Mouse (Mus musculus) midbrain, embryonic 10.5 days (tissue): ENCODE results near the gene Prkcg. TPM values are rescaled to one million over a fixed set of nuclear protein-coding genes. Genes with fewer than 3 reads are reported as not detected.

Source experiments
- DNase-seq: peaks from one replicate; pipeline ENCODE4 v3.0.0-alpha.2; 2017; ENCODE audit warnings: low spot score
- H3K27ac ChIP-seq: fragments of 300-500 bp; sonication (generic); replicated peaks from 2 replicates; pipeline ENCODE4 v1.5.1; 2016; ENCODE audit warnings: mild to moderate bottlenecking
- H3K27me3 ChIP-seq: fragments of 300-500 bp; sonication (generic); 2 replicates; pipeline ENCODE4 v1.6.1; 2016; ENCODE audit warnings: low read depth, mild to moderate bottlenecking; ENCODE audit not compliant: poor library complexity, severe bottlenecking
- H3K36me3 ChIP-seq: fragments of 300-500 bp; sonication (generic); 2 replicates; pipeline ENCODE4 v1.6.1; 2016; ENCODE audit warnings: mild to moderate bottlenecking, moderate library complexity
- H3K4me1 ChIP-seq: fragments of 300-500 bp; sonication (generic); 2 replicates; pipeline ENCODE4 v1.6.1; 2016
- H3K4me3 ChIP-seq: fragments of 300-500 bp; sonication (generic); 2 replicates; pipeline ENCODE4 v1.5.1; 2016; ENCODE audit warnings: mild to moderate bottlenecking, moderate library complexity
- H3K9me3 ChIP-seq: fragments of 300-500 bp; sonication (generic); replicated peaks from 2 replicates; pipeline ENCODE4 v1.6.1; 2016; ENCODE audit warnings: mild to moderate bottlenecking
- WGBS: fragments of 180-500 bp; shearing (Covaris S2); methylation state at CpG from one replicate; pipeline ENCODE4 v1.1.7; 2016; 5-methylcytosine and 5-hydroxymethylcytosine counted together
- polyA plus RNA-seq: library from polyadenylated mRNA; unstranded; fragments of >200 nt; fragmentation: Nextera tagmentation; extraction: Ambion mirVana; gene quantifications from 2 replicates; pipeline ENCODE4 v1.2.1, GENCODE M21; 2016

Gene Prkcg
- polyA plus RNA-seq, 1 experiment from 2014 or later = 1.2 TPM

GRCm38 (mm10) chr7:3332619-3333521 lies 43.9 kb downstream of the Prkcg start, which contains the start of gene Cacng7:
Gene Cacng7, plus strand, starts transcription at chr7:3332955.
- peaks cover 43% of the 10 kb centered on the region for H3K4me1 ChIP-seq
- H3K9me3 ChIP-seq = no peaks in the 10 kb centered on the region
- 1% methylated on average over 64 of the region's 65 CpGs for WGBS
- peaks cover 18% of the 10 kb centered on the region for H3K27me3 ChIP-seq
- DNase-seq = peak; percentile 86
- H3K27ac ChIP-seq = peak within 1 kb of the TSS; percentile 96
- peak within 1 kb of the TSS; percentile 81 for H3K4me3 ChIP-seq
- peaks cover 13% of the 10 kb centered on the region for H3K36me3 ChIP-seq

DNA sequence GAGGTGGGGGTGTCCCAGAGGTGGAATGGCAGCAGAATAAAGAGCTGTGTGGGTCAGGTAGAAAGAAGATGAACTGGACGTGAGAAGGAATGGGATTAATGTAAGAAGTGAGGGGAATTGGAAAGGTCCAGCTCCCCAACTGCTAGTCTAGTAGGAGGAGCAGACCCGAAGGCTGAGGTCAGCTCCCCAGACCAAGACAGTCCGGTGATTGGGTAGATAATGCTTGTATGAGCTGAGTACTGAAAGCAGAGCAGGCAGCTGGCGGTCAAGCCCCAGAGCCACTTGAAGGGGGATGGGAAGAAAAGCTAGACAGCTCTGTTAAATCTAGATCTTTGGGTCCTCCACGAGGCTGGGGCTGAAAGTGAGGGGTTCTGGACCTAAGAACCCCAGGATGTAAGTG lies 44.6 kb downstream of the Prkcg start:
- peaks cover 43% of the 10 kb centered on the region for H3K4me1 ChIP-seq
- no peak for DNase-seq
- H3K27me3 ChIP-seq = peaks cover 18% of the 10 kb centered on the region
- H3K36me3 ChIP-seq = peaks cover 19% of the 10 kb centered on the region
- H3K27ac ChIP-seq = peak overlapping the region; percentile 96
- WGBS = 6% methylated on average over 5 of the region's 5 CpGs
- peak overlapping the region; percentile 81 for H3K4me3 ChIP-seq
- H3K9me3 ChIP-seq = no peaks in the 10 kb centered on the region

GRCm38 (mm10) chr7:3336412-3336811 lies 47.4 kb downstream of the Prkcg start:
- Histone ChIP-seq H3K27me3 (no peaks in the 10 kb centered on the region), H3K4me3 (no peak overlapping the region), H3K4me1 (peaks cover 25% of the 10 kb centered on the region), H3K36me3 (peaks cover 44% of the 10 kb centered on the region), H3K9me3 (no peaks in the 10 kb centered on the region), H3K27ac (no peak overlapping the region)
- DNase-seq = no peak
- 64% methylated on average over 17 of the region's 17 CpGs for WGBS

GRCm38 (mm10) chr7:3338286-3338935 lies 49.4 kb downstream of the Prkcg start:
- Histone ChIP-seq H3K4me3 (no peak overlapping the region), H3K27ac (no peak overlapping the region), H3K27me3 (no peaks in the 10 kb centered on the region), H3K9me3 (no peaks in the 10 kb centered on the region), H3K4me1 (peaks cover 12% of the 10 kb centered on the region), H3K36me3 (peaks cover 62% of the 10 kb centered on the region)
- DNase-seq = no peak
- 90% methylated on average over 11 of the region's 11 CpGs for WGBS

DNA sequence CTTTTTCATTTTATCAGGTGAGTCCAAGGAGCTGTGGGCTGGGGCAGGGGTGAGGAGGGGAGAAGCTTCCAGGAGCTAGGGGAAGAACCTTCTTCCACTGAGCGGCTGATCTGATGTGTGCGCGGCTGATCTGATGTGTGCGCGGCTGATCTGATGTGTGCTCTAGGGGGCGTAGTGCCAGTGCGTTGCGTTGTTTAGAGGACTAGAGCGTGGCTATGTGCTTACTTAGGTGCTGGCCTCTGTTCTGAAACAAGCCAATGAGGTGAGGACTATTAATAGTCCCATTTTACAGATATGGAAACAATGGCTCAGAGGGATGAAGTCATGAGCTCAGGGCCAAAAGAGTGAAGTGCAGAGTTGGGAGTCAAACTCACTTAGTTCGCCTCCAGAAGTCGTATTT lies 50.0 kb downstream of the Prkcg start:
- 94% methylated on average over 11 of the region's 11 CpGs for WGBS
- H3K9me3 ChIP-seq = no peaks in the 10 kb centered on the region
- DNase-seq = no peak
- H3K36me3 ChIP-seq = peaks cover 67% of the 10 kb centered on the region
- no peak overlapping the region for H3K27ac ChIP-seq
- H3K4me3 ChIP-seq = no peak overlapping the region
- peaks cover 6% of the 10 kb centered on the region for H3K4me1 ChIP-seq
- H3K27me3 ChIP-seq = no peaks in the 10 kb centered on the region

GRCm38 (mm10) chr7:3343861-3344260 lies 54.9 kb downstream of the Prkcg start:
- peaks cover 91% of the 10 kb centered on the region for H3K36me3 ChIP-seq
- no peak overlapping the region for H3K4me3 ChIP-seq
- peaks cover 14% of the 10 kb centered on the region for H3K4me1 ChIP-seq
- 92% methylated on average over 3 of the region's 3 CpGs for WGBS
- no peak for DNase-seq
- H3K27ac ChIP-seq = no peak overlapping the region
- peaks cover 23% of the 10 kb centered on the region for H3K27me3 ChIP-seq
- no peaks in the 10 kb centered on the region for H3K9me3 ChIP-seq

GRCm38 (mm10) chr7:3345301-3345700 lies 56.3 kb downstream of the Prkcg start:
- WGBS = 85% methylated on average over 3 of the region's 3 CpGs
- no peak for DNase-seq
- H3K27ac ChIP-seq = no peak overlapping the region
- H3K27me3 ChIP-seq = peaks cover 35% of the 10 kb centered on the region
- no peaks in the 10 kb centered on the region for H3K9me3 ChIP-seq
- peaks cover 94% of the 10 kb centered on the region for H3K36me3 ChIP-seq
- no peak overlapping the region for H3K4me3 ChIP-seq
- peaks cover 14% of the 10 kb centered on the region for H3K4me1 ChIP-seq

- Histone ChIP-seq H3K9me3 (no peaks in the 10 kb centered on the region), H3K36me3 (peaks cover 91% of the 10 kb centered on the region), H3K27ac (no peak overlapping the region), H3K4me1 (peaks cover 14% of the 10 kb centered on the region), H3K27me3 (peaks cover 38% of the 10 kb centered on the region), H3K4me3 (no peak overlapping the region)
- WGBS = 27% methylated on average over 20 of the region's 20 CpGs
- no peak for DNase-seq
Measured at GRCm38 (mm10) chr7:3347366-3348287, 58.6 kb downstream of the Prkcg start.

DNA sequence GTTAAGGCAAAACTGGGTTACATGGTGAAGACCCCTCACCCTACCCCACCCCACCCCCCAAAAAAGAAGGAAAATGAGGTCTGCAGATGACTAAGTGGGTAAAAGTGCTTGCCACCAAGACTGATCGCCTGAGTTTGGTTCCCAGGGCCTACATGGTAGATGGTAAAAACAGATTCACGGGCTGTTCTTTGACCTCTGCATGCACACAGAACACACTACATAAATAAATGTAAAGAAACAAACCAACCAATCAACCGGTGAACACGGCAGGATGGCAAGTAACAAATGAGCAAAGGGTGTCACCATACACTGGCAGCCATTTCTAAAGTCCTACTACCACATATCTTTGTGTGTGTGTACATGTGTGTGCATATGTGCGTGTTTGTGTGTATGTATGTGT lies 59.3 kb downstream of the Prkcg start:
- H3K27me3 ChIP-seq = peaks cover 38% of the 10 kb centered on the region
- no peak for DNase-seq
- no peak overlapping the region for H3K4me3 ChIP-seq
- H3K9me3 ChIP-seq = no peaks in the 10 kb centered on the region
- peaks cover 14% of the 10 kb centered on the region for H3K4me1 ChIP-seq
- no peak overlapping the region for H3K27ac ChIP-seq
- 54% methylated on average over 5 of the region's 5 CpGs for WGBS
- H3K36me3 ChIP-seq = peaks cover 90% of the 10 kb centered on the region

- peaks cover 38% of the 10 kb centered on the region for H3K27me3 ChIP-seq
- DNase-seq = no peak
- no peak overlapping the region for H3K4me3 ChIP-seq
- peaks cover 87% of the 10 kb centered on the region for H3K36me3 ChIP-seq
- H3K9me3 ChIP-seq = no peaks in the 10 kb centered on the region
- peaks cover 14% of the 10 kb centered on the region for H3K4me1 ChIP-seq
- WGBS = 93% methylated on average over 9 of the region's 9 CpGs
- no peak overlapping the region for H3K27ac ChIP-seq
Measured at GRCm38 (mm10) chr7:3349775-3350174, 60.8 kb downstream of the Prkcg start.

GRCm38 (mm10) chr7:3351536-3351935 lies 62.6 kb downstream of the Prkcg start:
- no peak overlapping the region for H3K4me3 ChIP-seq
- no peak for DNase-seq
- peaks cover 83% of the 10 kb centered on the region for H3K36me3 ChIP-seq
- H3K27me3 ChIP-seq = peaks cover 25% of the 10 kb centered on the region
- no peak overlapping the region for H3K27ac ChIP-seq
- no peaks in the 10 kb centered on the region for H3K9me3 ChIP-seq
- 86% methylated on average over 1 of the region's 1 CpGs for WGBS
- H3K4me1 ChIP-seq = peaks cover 14% of the 10 kb centered on the region

DNA sequence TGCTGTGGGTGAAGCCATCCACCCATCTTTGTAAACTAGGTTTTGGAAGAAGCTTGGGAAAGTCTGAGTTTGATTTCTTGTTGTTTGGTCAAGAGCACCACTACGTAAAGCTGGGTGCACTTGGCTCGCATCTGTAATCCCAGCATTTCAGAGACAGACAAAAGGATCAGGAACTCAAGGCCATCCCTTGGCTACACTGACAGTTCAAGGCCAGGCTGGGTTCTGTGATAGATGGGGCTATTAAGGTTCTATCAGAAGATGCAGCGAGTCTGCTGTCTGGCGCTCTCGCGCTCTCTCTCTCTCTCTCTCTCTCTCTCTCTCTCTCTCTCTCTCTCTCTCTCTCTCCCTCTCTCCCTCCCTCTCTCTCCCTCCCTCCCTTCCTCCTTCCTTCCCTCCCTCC lies 65.9 kb downstream of the Prkcg start:
- Histone ChIP-seq H3K4me3 (no peak overlapping the region), H3K27me3 (peaks cover 6% of the 10 kb centered on the region; the same call in 1 of the 2 replicates), H3K4me1 (no peaks in the 10 kb centered on the region), H3K27ac (no peak overlapping the region), H3K36me3 (peaks cover 80% of the 10 kb centered on the region), H3K9me3 (no peaks in the 10 kb centered on the region)
- no peak for DNase-seq
- 89% methylated on average over 6 of the region's 6 CpGs for WGBS
